Mouse (Mus musculus) brain, embryonic 14.5 days (tissue): ENCODE measurements around the gene Kmt2e.

Source experiments
- CTCF ChIP-seq: fragments of 200-500 bp; IDR thresholded peaks from 2 replicates; pipeline ENCODE4 v1.5.1; 2012; ENCODE audit warnings: inconsistent platforms, mild to moderate bottlenecking, moderate library complexity, borderline replicate concordance; ENCODE audit not compliant: insufficient read depth, insufficient read length; ENCODE audit errors: extremely low read depth
- POLR2A ChIP-seq: fragments of 200-500 bp; IDR thresholded peaks from 2 replicates; pipeline ENCODE4 v1.6.1; 2012; ENCODE audit warnings: mild to moderate bottlenecking, inconsistent platforms, borderline replicate concordance; ENCODE audit not compliant: poor library complexity, insufficient read depth, insufficient read length, severe bottlenecking; ENCODE audit errors: extremely low read depth

DNA sequence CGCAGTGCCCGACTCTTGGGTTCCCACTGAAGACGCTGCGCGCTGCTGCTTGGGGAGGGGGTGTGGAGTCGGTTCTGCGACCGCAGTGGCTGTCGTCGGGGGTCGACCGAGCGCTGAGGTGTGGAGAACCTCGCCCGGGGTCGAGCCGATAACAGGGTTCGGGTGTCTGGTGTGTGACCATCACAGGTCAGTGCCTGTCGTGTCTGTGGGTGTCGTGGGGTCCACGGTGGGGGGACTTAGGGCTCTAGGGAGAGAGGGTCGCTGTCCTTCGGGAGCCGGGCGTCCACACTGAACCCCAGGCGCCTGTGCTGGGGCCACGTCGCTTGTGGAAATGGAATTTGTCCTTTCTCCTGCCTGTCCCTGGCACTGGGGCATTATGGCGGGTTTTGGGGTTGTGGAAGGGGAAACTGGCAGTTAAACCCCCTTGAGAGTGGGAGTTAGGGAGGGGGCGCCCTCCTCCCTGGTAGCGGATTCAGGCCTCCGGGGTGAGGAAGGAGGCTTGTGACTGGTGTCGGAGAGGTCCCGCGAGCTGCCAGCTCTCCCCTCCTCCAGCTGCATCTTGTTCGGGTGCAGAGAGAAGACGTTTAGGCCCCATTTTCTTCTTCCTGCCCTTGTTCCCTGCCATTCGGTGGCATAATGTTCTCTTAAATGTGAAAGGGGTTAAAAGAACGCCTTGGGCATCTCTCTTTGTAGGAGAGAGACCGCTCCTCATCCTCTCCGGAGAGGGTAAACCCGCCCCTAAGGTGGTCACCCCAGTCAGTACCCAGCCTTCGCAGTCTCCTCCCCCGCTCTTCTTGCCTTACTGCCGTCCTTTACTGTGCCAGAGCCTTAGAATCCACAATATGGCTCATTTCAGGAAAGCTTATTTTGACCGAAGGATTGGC lies 599 bp downstream of the Kmt2e start:
- TF ChIP-seq CTCF (no peak), POLR2A (peak; percentile 34; the same call in 1 of the 2 replicates)
